Mouse (Mus musculus) small intestine, adult 2 months (tissue): Measurements from ENCODE around the gene Sugct.
A peak's percentile ranks its signal among the peaks of the same experiment; 100 is the strongest.

Experiments used
- CTCF ChIP-seq: fragments of 200-500 bp; IDR thresholded peaks from 2 replicates; pipeline ENCODE4 v1.5.1; 2012; ENCODE audit warnings: low read depth, mild to moderate bottlenecking, control low read depth, inconsistent platforms, low read length, moderate library complexity, mixed read lengths; ENCODE audit not compliant: insufficient replicate concordance, insufficient read length; ENCODE audit errors: extremely low read depth
- POLR2A ChIP-seq: fragments of 200-500 bp; IDR thresholded peaks from 2 replicates; pipeline ENCODE4 v1.6.1; 2012; ENCODE audit warnings: low read depth, mild to moderate bottlenecking, control low read depth, inconsistent platforms, low read length, moderate library complexity

DNA sequence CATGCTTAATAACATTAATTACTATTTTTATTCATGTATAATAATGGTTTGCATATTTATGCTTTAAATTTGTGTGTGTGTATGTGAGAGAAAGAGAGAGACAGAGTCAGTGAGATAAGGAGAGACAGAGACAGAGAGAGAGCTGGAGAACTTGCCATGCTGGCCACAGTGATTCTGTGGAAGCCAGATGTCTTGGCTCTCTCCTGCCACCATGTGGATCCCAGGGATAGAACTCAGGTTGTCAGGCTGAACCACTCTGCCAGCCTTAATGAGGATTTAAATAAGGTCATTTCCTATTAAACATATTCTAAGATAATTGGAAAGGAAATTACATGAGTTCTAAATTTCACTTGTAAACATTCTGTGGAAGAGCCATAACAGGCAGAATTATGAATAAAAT, 110.5 kb downstream of the Sugct start:
- TF ChIP-seq CTCF (peak; percentile 34; the same call in 1 of the 2 replicates), POLR2A (no peak)
